Mouse (Mus musculus): Measurements from ENCODE around the gene Elac2. TPM values are rescaled to one million over a fixed set of nuclear protein-coding genes. Genes with fewer than 3 reads are reported as not detected.
A peak's percentile ranks its signal among the peaks of the same experiment; 100 is the strongest.

Elac2 gene
- 28.5 and 32.8 TPM in 2 replicates for polyA plus RNA-seq (2015; fragmentation: Nextera tagmentation; extraction: Ambion mirVana)

DNA sequence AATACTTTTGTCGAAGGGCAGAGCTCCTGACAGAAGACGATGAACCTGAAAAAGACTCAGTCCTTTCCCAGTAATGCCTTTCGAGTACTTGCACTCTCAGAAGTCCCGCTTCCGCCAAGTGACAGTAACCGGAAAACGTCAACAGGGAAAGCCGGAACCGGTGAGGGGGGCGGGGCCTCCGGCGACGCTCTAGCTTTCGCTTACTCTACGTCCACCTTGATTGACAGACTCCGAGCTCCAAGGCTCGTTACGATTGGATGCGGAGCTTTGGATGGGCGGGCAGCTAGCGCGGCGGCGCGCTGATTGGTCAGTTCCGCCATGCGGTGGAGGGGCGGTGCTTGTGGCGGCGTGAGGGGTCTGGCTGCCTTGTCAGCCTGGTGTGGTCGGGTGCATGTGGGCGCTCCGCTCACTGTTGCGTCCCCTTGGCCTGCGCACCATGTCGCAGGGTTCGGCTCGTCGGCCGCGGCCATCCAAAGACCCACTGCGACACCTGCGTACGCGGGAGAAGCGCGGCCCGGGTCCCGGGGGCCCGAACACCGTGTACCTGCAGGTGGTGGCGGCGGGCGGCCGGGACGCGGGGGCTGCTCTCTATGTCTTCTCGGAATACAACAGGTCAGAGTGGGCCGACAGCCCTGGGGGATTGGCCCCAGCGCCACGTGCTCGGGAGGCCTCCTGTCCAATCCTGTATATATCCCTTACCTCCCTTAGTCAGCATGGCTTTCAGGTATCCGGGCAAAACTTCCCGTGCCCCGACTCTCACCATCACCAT lies at the start of gene Elac2:
TSS of gene Elac2 (plus strand) at position 319 of the 769 bp plus-strand sequence.
- H3K4me3 ChIP-seq, result peak within 1 kb of the TSS; percentile 73
- no peaks in the 10 kb centered on the region for H3K9me3 ChIP-seq
- peaks cover 19% of the 10 kb centered on the region for H3K4me1 ChIP-seq (replicated peaks)
- WGBS, result under 1% methylated on average over 65 of the region's 65 CpGs
- peak within 1 kb of the TSS; percentile 79 for H3K9ac ChIP-seq
- peak within 1 kb of the TSS; percentile 73 for H3K4me2 ChIP-seq
- peak; percentile 100 for ATAC-seq (ENCODE audit: low FRiP score, low read depth)
- peak within 1 kb of the TSS; percentile 64; the same call in 1 of the 2 replicates for H3K27ac ChIP-seq (replicated peaks)
- peaks cover 7% of the 10 kb centered on the region; the same call in 1 of the 2 replicates for H3K27me3 ChIP-seq
- H3K36me3 ChIP-seq, result peaks cover 24% of the 10 kb centered on the region

DNA sequence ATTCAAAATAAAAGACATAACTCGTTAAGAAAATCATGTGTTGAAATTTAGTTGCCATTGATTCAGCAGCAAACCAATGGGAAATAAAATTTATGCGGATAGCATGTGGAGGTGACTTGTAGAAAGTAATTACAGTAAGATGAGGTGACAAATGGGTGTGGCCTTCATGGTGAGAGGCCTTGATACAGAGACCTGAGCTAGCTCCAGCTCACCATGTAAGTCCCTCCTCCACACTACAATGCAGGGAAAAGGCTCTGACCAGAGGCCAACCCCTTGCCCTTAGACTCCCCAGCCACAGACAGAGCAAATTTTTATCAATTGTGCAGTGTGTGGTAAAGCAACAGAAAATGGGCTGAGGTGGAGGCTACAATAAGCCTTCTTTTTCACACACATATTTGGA lies 49.7 kb upstream of the Elac2 start:
- no peaks in the 10 kb centered on the region for H3K9me3 ChIP-seq
- ATAC-seq (ENCODE audit: low FRiP score, low read depth), result no peak
- 97% methylated on average over 2 of the region's 2 CpGs for WGBS

DNA sequence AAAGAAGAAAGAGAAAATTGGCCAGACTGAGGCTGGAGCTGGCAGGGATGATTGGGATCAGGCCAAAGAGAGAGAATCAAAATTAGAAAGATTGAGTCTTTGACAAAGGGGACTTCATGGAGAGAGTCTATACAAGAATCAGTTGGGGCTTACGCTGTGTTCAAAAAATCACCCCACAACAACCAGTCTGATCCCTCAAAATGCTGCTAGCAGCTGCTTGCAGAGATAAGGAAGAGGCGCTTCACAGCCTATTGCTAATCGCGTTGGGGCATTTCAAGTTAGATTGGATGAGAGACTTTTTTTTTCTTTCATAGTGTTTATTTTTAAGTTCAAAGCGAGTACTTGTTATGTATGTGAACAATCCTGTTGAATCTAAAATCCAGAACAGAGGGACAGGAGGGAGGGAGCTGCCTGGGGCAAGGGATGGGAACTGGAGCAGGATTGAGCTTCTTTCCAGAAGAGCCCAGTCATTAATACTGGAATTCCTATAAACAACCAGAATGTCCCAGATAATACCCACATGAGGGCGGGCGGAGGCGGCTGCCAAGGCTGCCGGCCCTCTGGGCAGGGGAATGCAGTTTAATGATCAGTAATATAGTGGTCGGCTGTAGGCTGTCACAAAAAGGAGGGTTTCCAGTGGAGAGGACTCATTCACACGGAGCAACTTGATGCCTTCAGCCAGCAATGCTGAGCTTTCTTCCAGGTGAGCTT lies 47.6 kb upstream of the Elac2 start:
- H3K36me3 ChIP-seq, result no peaks in the 10 kb centered on the region
- no peak overlapping the region for H3K4me3 ChIP-seq
- no peak overlapping the region for H3K27ac ChIP-seq (replicated peaks)
- H3K4me1 ChIP-seq (replicated peaks), result no peaks in the 10 kb centered on the region
- no peak overlapping the region for H3K4me2 ChIP-seq
- H3K9ac ChIP-seq, result no peak overlapping the region
- H3K9me3 ChIP-seq, result no peaks in the 10 kb centered on the region
- ATAC-seq (ENCODE audit: low FRiP score, low read depth), result no peak
- no peaks in the 10 kb centered on the region for H3K27me3 ChIP-seq
- WGBS, result 58% methylated on average over 11 of the region's 11 CpGs

More for the DNA sequence above, 49.7 kb upstream of the Elac2 start:
- no peak overlapping the region for H3K4me2 ChIP-seq
- H3K4me3 ChIP-seq, result no peak overlapping the region
- no peak overlapping the region for H3K27ac ChIP-seq (replicated peaks)
- no peaks in the 10 kb centered on the region for H3K36me3 ChIP-seq
- no peaks in the 10 kb centered on the region for H3K4me1 ChIP-seq (replicated peaks)
- H3K27me3 ChIP-seq, result no peaks in the 10 kb centered on the region
- no peak overlapping the region for H3K9ac ChIP-seq

DNA sequence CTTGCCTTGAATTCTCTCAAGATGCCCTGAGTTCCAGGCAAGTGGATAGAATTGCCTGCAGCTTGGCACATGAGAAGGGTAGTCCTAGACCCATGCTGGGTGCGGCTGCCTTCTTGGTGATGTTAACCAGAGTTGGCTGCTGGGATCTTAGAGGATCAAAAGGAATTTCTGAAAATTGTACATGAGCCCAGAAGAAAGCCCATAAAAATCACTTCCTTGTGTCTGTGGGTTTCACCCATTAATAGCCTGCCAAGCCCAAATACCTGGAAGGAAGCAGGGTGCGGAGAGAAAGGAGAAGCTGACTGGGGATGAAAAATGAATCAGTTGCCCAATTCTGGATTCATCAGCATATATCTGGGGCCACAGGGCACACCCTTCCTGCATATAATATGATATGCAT lies 41.6 kb upstream of the Elac2 start:
- ATAC-seq (ENCODE audit: low FRiP score, low read depth), result no peak
- no peak overlapping the region for H3K4me2 ChIP-seq
- no peaks in the 10 kb centered on the region for H3K36me3 ChIP-seq
- no peak overlapping the region for H3K9ac ChIP-seq
- H3K27ac ChIP-seq (replicated peaks), result no peak overlapping the region
- no peaks in the 10 kb centered on the region for H3K9me3 ChIP-seq
- no peaks in the 10 kb centered on the region for H3K27me3 ChIP-seq
- H3K4me1 ChIP-seq (replicated peaks), result no peaks in the 10 kb centered on the region
- 80% methylated on average over 2 of the region's 2 CpGs for WGBS
- H3K4me3 ChIP-seq, result no peak overlapping the region

DNA sequence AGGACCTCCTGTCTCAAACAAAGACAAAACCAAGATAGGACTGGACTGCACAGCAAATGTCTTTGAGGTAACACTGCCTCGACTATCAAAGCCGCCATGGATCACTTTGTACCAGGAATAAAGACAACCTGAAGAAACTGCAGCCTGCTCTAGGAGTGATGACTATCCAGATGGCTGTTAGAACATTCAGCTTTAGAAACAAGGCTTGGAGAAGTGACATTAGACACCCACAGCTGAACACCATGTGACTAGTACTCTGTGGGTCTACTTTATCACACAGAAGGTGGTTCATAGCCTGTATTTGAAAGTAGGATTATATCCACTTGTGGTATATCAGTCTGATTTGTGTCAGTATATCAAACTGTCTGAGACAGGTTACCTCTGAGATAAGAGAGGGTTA lies 37.6 kb upstream of the Elac2 start:
- Histone ChIP-seq H3K27ac (replicated peaks) (no peak overlapping the region), H3K9ac (no peak overlapping the region), H3K27me3 (no peaks in the 10 kb centered on the region), H3K4me3 (no peak overlapping the region), H3K4me2 (no peak overlapping the region), H3K4me1 (replicated peaks) (no peaks in the 10 kb centered on the region), H3K36me3 (no peaks in the 10 kb centered on the region), H3K9me3 (no peaks in the 10 kb centered on the region)
- no peak for ATAC-seq (ENCODE audit: low FRiP score, low read depth)
- 95% methylated on average over 2 of the region's 2 CpGs for WGBS

DNA sequence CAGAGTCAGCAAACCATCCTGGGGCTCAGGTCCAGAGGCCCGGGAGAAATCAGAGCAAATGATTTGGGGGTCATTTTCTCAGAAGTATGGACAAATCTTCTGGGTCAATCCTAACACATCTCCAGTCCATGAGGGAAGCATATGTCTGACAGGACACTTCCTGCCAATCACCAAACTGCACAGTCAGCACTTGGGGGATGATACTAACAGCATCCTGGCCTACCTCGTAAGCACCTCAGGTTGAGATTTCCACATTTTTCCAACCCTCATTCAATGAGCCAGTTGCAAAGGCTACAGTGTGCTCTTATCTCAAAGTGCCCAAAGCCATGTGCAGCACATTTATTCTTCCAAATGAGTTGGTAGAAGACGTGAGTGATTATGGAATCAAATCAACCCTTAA lies 29.1 kb upstream of the Elac2 start:
- Histone ChIP-seq H3K4me2 (no peak overlapping the region), H3K9ac (no peak overlapping the region), H3K4me1 (replicated peaks) (no peaks in the 10 kb centered on the region), H3K36me3 (no peaks in the 10 kb centered on the region), H3K27ac (replicated peaks) (no peak overlapping the region), H3K9me3 (no peaks in the 10 kb centered on the region), H3K27me3 (no peaks in the 10 kb centered on the region; the same call in 1 of the 2 replicates), H3K4me3 (no peak overlapping the region)
- WGBS, result 81% methylated on average over 3 of the region's 3 CpGs
- ATAC-seq (ENCODE audit: low FRiP score, low read depth), result no peak

DNA sequence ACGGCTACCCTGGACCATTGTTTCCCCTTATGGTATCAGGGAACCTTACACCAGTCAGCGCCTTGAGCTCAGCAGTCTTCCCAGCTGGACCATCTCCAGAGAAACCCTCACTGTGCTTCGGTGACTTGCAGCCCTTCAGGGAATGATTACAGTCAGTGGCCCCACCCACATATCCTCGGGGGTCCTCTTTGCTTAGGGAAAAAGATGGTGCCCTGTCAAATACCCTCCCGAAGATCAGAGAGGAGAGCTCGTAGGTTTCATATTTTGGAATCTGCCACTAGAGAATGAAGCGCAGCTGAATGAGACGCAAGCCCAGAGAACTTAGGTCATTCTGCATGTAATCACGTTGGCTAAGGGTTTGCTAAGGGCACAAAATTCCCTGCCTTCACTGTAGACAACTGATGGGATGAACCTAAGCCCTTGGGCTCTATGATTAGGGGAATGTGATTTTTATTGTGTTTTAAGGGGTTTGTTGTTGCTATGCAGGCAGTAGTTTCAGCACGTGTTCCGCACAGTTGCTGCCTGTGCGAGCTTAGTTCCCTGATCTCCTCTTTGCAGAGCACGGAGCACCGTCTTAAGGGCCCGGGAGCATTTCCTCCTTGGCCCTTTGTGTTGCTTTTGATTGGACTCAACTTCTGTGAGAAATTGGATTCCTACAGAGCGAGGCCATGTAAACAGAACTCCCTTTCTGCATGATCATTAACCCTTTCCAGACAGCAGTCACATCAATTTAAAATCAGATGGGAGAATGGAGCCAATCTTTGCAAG lies 21.7 kb upstream of the Elac2 start:
- Histone ChIP-seq H3K4me1 (replicated peaks) (peaks cover 10% of the 10 kb centered on the region), H3K4me3 (peak overlapping the region; percentile 8; the same call in 1 of the 2 replicates), H3K27me3 (no peaks in the 10 kb centered on the region; the same call in 1 of the 2 replicates), H3K27ac (replicated peaks) (no peak overlapping the region), H3K9ac (0 out of 2 replicates have a peak overlapping the region, but pooled peaks have one; percentile 1), H3K4me2 (peak overlapping the region; percentile 45), H3K36me3 (no peaks in the 10 kb centered on the region), H3K9me3 (no peaks in the 10 kb centered on the region)
- WGBS, result 11% methylated on average over 16 of the region's 16 CpGs
- ATAC-seq (ENCODE audit: low FRiP score, low read depth), result 0 out of 2 replicates have a peak, but pooled peaks have one; percentile 38

DNA sequence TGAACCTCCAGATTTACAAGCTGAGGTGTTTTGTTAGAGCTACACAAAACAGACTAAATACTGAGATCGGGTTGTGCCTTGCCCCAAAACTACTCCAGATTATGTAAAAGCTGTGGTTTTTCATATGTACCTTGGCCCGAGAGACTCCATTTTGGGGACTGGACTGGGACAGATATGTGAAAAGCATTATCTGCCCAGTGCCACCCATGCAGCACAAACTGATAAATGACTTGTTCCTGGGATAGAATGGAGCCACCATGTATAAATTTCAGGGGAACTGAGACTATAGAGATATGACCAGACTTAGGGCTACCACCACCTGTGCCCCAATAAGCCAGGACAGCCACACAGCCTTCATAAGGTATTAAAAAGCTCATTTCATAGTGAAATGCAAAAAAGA lies 16.2 kb upstream of the Elac2 start:
- Histone ChIP-seq H3K9ac (no peak overlapping the region), H3K36me3 (no peaks in the 10 kb centered on the region), H3K4me1 (replicated peaks) (no peaks in the 10 kb centered on the region), H3K9me3 (no peaks in the 10 kb centered on the region), H3K4me3 (no peak overlapping the region), H3K4me2 (no peak overlapping the region), H3K27ac (replicated peaks) (no peak overlapping the region), H3K27me3 (peaks cover 5% of the 10 kb centered on the region; the same call in 1 of the 2 replicates)
- ATAC-seq (ENCODE audit: low FRiP score, low read depth), result no peak
- WGBS, result 95% methylated on average over 2 of the region's 2 CpGs

DNA sequence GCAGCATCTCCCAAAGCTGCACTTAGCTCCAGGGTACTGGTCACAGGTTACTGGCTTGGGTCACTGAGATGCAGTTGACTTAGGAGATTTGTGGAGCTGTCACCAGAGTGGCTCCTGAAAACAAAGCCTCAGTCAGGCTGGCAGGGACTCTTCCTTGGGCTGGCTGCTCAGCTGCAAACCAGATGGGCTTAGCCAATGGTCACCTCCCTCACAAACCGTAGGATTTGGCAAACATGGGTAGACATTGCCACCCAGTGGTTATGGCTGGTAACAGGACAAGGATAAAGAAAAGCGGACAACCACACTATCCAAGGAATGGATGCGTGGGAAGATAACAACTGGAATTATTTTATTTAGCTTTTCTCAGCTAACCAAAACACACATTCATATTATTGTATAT lies 10.3 kb upstream of the Elac2 start:
- Histone ChIP-seq H3K36me3 (no peaks in the 10 kb centered on the region), H3K27me3 (peaks cover 14% of the 10 kb centered on the region; the same call in 1 of the 2 replicates), H3K27ac (replicated peaks) (no peak overlapping the region), H3K4me3 (no peak overlapping the region), H3K9ac (no peak overlapping the region), H3K4me1 (replicated peaks) (peaks cover 3% of the 10 kb centered on the region), H3K4me2 (no peak overlapping the region), H3K9me3 (no peaks in the 10 kb centered on the region)
- ATAC-seq (ENCODE audit: low FRiP score, low read depth), result peak; percentile 93
- WGBS, result 12% methylated on average over 3 of the region's 3 CpGs

DNA sequence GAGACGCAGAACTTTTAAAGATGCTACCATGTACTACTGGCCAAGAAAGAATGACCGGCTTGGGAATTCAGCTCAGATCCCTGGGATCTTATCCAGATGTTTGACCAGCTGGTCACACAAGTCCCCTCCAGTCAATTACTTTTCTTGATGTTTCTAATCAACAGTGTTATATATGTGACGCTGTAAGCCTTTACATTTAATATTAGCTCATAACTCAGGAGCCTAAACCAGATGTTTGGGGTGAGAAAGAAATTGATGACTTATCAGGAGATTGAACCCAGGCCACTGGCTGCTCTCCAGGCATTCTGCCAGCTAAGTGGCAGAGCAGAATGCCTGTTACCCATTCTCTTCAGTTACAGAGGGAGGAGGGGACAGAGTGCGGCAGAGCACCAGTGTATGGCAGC lies 9.9 kb upstream of the Elac2 start:
- H3K4me2 ChIP-seq, result no peak overlapping the region
- no peak overlapping the region for H3K4me3 ChIP-seq
- H3K27me3 ChIP-seq, result peaks cover 15% of the 10 kb centered on the region
- no peak overlapping the region for H3K27ac ChIP-seq (replicated peaks)
- 59% methylated on average over 4 of the region's 4 CpGs for WGBS
- no peaks in the 10 kb centered on the region for H3K9me3 ChIP-seq
- H3K36me3 ChIP-seq, result no peaks in the 10 kb centered on the region
- peaks cover 3% of the 10 kb centered on the region for H3K4me1 ChIP-seq (replicated peaks)
- 0 out of 2 replicates have a peak, but pooled peaks have one; percentile 30 for ATAC-seq (ENCODE audit: low FRiP score, low read depth)
- H3K9ac ChIP-seq, result no peak overlapping the region

DNA sequence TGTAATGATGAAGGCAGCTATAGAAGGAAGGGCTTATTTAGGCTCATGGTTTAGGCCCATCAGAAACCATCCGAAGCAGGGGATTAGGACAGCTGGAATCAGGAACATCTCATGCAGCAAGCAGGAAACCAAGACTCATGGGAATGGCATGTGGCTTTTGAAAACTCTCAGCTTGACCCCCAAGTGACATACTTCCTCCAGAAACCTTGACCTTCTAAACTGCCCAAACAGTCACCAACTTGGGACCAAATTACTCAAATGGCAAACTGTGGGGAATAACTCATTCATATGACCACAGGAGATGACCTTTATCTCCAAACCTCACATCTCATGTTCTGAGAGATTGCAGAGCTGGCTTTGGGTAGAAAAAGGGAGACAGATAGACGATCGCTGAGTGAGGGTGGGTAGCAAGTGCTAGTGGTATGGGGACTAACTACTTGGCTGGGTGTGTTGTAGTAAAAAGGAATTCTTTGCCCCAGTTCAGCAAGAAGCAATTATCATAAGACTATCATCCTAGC lies 7.3 kb upstream of the Elac2 start:
- H3K4me3 ChIP-seq, result no peak overlapping the region
- no peak overlapping the region for H3K9ac ChIP-seq
- WGBS, result 86% methylated on average over 3 of the region's 3 CpGs
- no peaks in the 10 kb centered on the region for H3K36me3 ChIP-seq
- H3K27ac ChIP-seq (replicated peaks), result no peak overlapping the region
- H3K4me2 ChIP-seq, result no peak overlapping the region
- H3K27me3 ChIP-seq, result peaks cover 18% of the 10 kb centered on the region
- H3K4me1 ChIP-seq (replicated peaks), result peaks cover 3% of the 10 kb centered on the region
- ATAC-seq (ENCODE audit: low FRiP score, low read depth), result no peak
- H3K9me3 ChIP-seq, result no peaks in the 10 kb centered on the region
